ENCODE assay signal across 15 mouse cellular contexts in the genomic region with DNA sequence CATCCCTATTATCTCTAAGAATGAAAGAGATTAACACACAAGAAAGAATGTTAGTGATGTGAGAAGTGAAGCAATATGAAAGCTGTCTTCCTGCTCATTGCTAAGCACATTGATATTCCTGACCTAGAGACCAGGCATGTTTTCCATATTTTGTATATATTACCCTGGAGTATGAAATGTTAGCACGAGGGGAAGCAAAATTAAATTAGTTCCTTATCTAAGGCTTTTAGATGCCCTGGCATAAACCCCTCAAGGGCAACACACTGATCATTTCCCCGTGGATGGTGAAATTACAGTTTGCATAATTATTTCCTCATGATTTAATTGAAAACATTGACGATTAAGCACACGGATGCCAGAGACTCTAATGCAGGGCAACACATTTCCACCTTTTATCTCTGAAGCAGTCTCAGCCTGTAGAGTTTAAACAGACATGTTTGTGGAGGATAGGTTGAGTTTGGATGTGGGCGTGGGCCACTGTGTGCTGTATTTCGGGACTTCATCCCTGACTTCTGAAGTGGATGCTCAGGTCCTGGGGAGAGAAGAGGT.
"Had no signal": no experiment of that assay in that cellular context is flagged by ENCODE, and none has a peak within 500 bp of the region (broad histone marks: within the 10 kb centered on the region; RNA-seq: fewer than 3 reads in every experiment).

No protein-coding gene starts in this region.

- H3K36me3 ChIP-seq: liver, embryonic 13.5 days; midbrain, embryonic 12.5 days; neural tube, embryonic 12.5 days had no signal

- H3K27ac ChIP-seq: kidney, postnatal 0 days; layer of hippocampus, adult 2 months; liver, embryonic 13.5 days; midbrain, embryonic 12.5 days; neural tube, embryonic 12.5 days had no signal

- H3K4me1 ChIP-seq: liver, embryonic 13.5 days; midbrain, embryonic 12.5 days; neural tube, embryonic 12.5 days had no signal

- H3K4me2 ChIP-seq: liver, embryonic 13.5 days; midbrain, embryonic 12.5 days; neural tube, embryonic 12.5 days had no signal

- DNase-seq: kidney, adult 2 months; kidney, postnatal 25 days; layer of hippocampus, adult 9-11 months; liver, embryonic 13.5 days; lung, adult 2 months; retina, postnatal 1 day; thymus, adult 2 months; thymus, postnatal 14 days; thymus, postnatal 4 days had no signal

- H3K27me3 ChIP-seq: liver, embryonic 13.5 days; megakaryocyte, embryonic 14.5 days; midbrain, embryonic 12.5 days; neural tube, embryonic 12.5 days had no signal

- H3K4me3 ChIP-seq: layer of hippocampus, adult 2 months; liver, embryonic 13.5 days; midbrain, embryonic 12.5 days; neural tube, embryonic 12.5 days had no signal

- ATAC-seq: intestine, postnatal 0 days had no signal

- H3K9me3 ChIP-seq: liver, embryonic 13.5 days; midbrain, embryonic 12.5 days; neural tube, embryonic 12.5 days had no signal

- H3K9ac ChIP-seq: liver, embryonic 13.5 days; midbrain, embryonic 12.5 days; neural tube, embryonic 12.5 days had no signal
